Mouse (Mus musculus): Measurements from ENCODE around the gene Cd320. TPM values are rescaled to one million over a fixed set of nuclear protein-coding genes. Genes with fewer than 3 reads are reported as not detected.
A peak's percentile ranks its signal among the peaks of the same experiment; 100 is the strongest.
"Not testable (repeated sequence)": the region's sequence is repeated elsewhere in the genome, so short reads cannot be mapped to it uniquely, and the experiment has no call there.

Cd320 gene
- total and polyA plus RNA-seq, 3 experiments = 2.3 to 8.1 (median 6.0) TPM

GRCm38 (mm10) chr17:33844196-33844595, 1.3 kb downstream of the Cd320 start:
- H3K9me3 ChIP-seq (replicated peaks) = no peaks in the 10 kb centered on the region
- H3K36me3 ChIP-seq (replicated peaks) = peaks cover 47% of the 10 kb centered on the region
- ATAC-seq (ENCODE audit: extremely low read depth, insufficient number of reproducible peaks, low FRiP score, poor library complexity, severe bottlenecking) (no peak), DNase-seq (ENCODE audit: low spot score) (no peak)
- no peak overlapping the region for H3K4me3 ChIP-seq (ENCODE audit: low read depth, low read length)
- H3K4me1 ChIP-seq (ENCODE audit: insufficient read depth, low read depth, low read length) = peaks cover 25% of the 10 kb centered on the region
- TF ChIP-seq TAL1 (conservative IDR thresholded peaks at IDR 0.05; ENCODE audit: low read depth, low read length) = no peak
- no peak for TF ChIP-seq POLR2AphosphoS5 (IDR thresholded peaks at IDR 0.05; ENCODE audit: insufficient replicate concordance, low read depth, low read length)
- TF ChIP-seq GATA1 (IDR thresholded peaks at IDR 0.05; ENCODE audit: borderline replicate concordance, low read length) = no peak
- TF ChIP-seq GATA2 (IDR thresholded peaks at IDR 0.05; ENCODE audit: borderline replicate concordance, low read depth, low read length) = no peak
- TF ChIP-seq CTCF (IDR thresholded peaks at IDR 0.05; ENCODE audit: low read depth, low read length) = no peak
- no peaks in the 10 kb centered on the region for H3K27me3 ChIP-seq (ENCODE audit: insufficient read depth, low read length)

DNA sequence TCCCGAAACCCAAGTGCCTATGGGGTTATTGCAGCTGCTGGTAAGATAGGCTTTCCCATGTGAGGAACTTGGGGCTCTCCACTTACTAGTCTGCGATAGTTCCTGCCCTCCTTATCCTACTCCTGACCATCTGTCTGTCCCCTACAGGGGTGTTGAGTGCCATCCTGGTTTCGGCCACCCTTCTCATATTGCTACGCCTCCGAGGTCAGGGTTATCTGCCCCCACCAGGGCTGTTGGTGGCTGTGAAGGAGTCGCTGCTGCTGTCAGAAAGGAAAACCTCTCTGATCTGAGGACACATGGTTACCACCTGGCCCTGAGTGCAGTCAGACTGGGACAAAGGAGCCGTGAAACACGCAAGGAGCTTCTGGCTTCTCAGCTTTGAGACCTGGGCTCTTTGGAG, 5.2 kb downstream of the Cd320 start:
- peaks cover 37% of the 10 kb centered on the region for H3K36me3 ChIP-seq (replicated peaks)
- no peaks in the 10 kb centered on the region for H3K9me3 ChIP-seq (replicated peaks)
- peaks cover 15% of the 10 kb centered on the region for H3K4me1 ChIP-seq (ENCODE audit: insufficient read depth, low read depth, low read length)
- no peaks in the 10 kb centered on the region for H3K27me3 ChIP-seq (ENCODE audit: insufficient read depth, low read length)
- TF ChIP-seq GATA1 (IDR thresholded peaks at IDR 0.05; ENCODE audit: borderline replicate concordance, low read length) = no peak
- TF ChIP-seq GATA2 (IDR thresholded peaks at IDR 0.05; ENCODE audit: borderline replicate concordance, low read depth, low read length) = no peak
- no peak for TF ChIP-seq TAL1 (conservative IDR thresholded peaks at IDR 0.05; ENCODE audit: low read depth, low read length)
- TF ChIP-seq CTCF (IDR thresholded peaks at IDR 0.05; ENCODE audit: low read depth, low read length) = no peak
- no peak for TF ChIP-seq POLR2AphosphoS5 (IDR thresholded peaks at IDR 0.05; ENCODE audit: insufficient replicate concordance, low read depth, low read length)
- H3K4me3 ChIP-seq (ENCODE audit: low read depth, low read length) = no peak overlapping the region
- no peak for ATAC-seq (ENCODE audit: extremely low read depth, insufficient number of reproducible peaks, low FRiP score, poor library complexity, severe bottlenecking)
- no peak for DNase-seq (ENCODE audit: low spot score)

DNA sequence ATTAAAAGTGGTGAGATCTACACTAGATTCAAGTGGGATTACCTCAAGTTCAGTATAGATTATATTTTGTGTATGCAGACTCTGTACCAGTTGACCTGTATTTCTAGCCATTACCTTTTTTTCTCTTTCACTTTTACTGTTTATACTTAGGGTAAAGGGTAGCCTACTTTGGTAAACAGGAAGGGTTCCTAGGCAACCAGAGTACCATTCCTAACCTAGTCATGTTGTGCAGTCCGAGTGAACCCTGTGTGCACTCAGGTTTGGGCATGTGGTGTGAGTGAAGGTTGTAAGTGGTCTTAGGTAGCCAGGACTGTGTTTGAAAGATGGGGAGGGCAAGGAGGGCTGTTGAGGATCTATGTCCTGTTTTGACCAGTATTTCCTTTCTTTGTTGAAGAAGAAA, 8.4 kb downstream of the Cd320 start:
- H3K4me3 ChIP-seq (ENCODE audit: low read depth, low read length) = no peak overlapping the region
- TF ChIP-seq GATA1 (IDR thresholded peaks at IDR 0.05; ENCODE audit: borderline replicate concordance, low read length) (no peak), CTCF (IDR thresholded peaks at IDR 0.05; ENCODE audit: low read depth, low read length) (no peak)
- no peak for ATAC-seq (ENCODE audit: extremely low read depth, insufficient number of reproducible peaks, low FRiP score, poor library complexity, severe bottlenecking)

GRCm38 (mm10) chr17:33857816-33858215, 14.9 kb downstream of the Cd320 start:
- no peaks in the 10 kb centered on the region for H3K4me1 ChIP-seq (ENCODE audit: insufficient read depth, low read depth, low read length)
- DNase-seq (ENCODE audit: low spot score) = no peak
- TF ChIP-seq POLR2AphosphoS5 (IDR thresholded peaks at IDR 0.05; ENCODE audit: insufficient replicate concordance, low read depth, low read length) (no peak), TAL1 (conservative IDR thresholded peaks at IDR 0.05; ENCODE audit: low read depth, low read length) (no peak), GATA1 (IDR thresholded peaks at IDR 0.05; ENCODE audit: borderline replicate concordance, low read length) (no peak), CTCF (IDR thresholded peaks at IDR 0.05; ENCODE audit: low read depth, low read length) (no peak), GATA2 (IDR thresholded peaks at IDR 0.05; ENCODE audit: borderline replicate concordance, low read depth, low read length) (no peak)
- H3K27me3 ChIP-seq (ENCODE audit: insufficient read depth, low read length) = no peaks in the 10 kb centered on the region
- no peak for ATAC-seq (ENCODE audit: extremely low read depth, insufficient number of reproducible peaks, low FRiP score, poor library complexity, severe bottlenecking)
- no peak overlapping the region for H3K4me3 ChIP-seq (ENCODE audit: low read depth, low read length)
- no peaks in the 10 kb centered on the region for H3K36me3 ChIP-seq (replicated peaks)
- H3K9me3 ChIP-seq (replicated peaks) = peaks cover 2% of the 10 kb centered on the region; the same call in 1 of the 2 replicates

More for the DNA sequence above, 8.4 kb downstream of the Cd320 start:
- H3K27me3 ChIP-seq (ENCODE audit: insufficient read depth, low read length) = no peaks in the 10 kb centered on the region
- H3K36me3 ChIP-seq (replicated peaks) = peaks cover 32% of the 10 kb centered on the region
- H3K9me3 ChIP-seq (replicated peaks) = no peaks in the 10 kb centered on the region
- H3K4me1 ChIP-seq (ENCODE audit: insufficient read depth, low read depth, low read length) = no peaks in the 10 kb centered on the region
- no peak for DNase-seq (ENCODE audit: low spot score)

- Histone ChIP-seq H3K4me3 (ENCODE audit: low read depth, low read length) (peak overlapping the region; percentile 55; the same call in 1 of the 2 replicates), H3K4me1 (ENCODE audit: insufficient read depth, low read depth, low read length) (peaks cover 16% of the 10 kb centered on the region), H3K27me3 (ENCODE audit: insufficient read depth, low read length) (no peaks in the 10 kb centered on the region), H3K9me3 (replicated peaks) (no peaks in the 10 kb centered on the region), H3K36me3 (replicated peaks) (no peaks in the 10 kb centered on the region)
- DNase-seq (ENCODE audit: low spot score) (peak; percentile 51), ATAC-seq (ENCODE audit: extremely low read depth, insufficient number of reproducible peaks, low FRiP score, poor library complexity, severe bottlenecking) (no peak)
- TF ChIP-seq GATA2 (IDR thresholded peaks at IDR 0.05; ENCODE audit: borderline replicate concordance, low read depth, low read length) = no peak
- peak; percentile 62 for TF ChIP-seq CTCF (IDR thresholded peaks at IDR 0.05; ENCODE audit: low read depth, low read length)
Observed at GRCm38 (mm10) chr17:33865330-33866030, 22.6 kb downstream of the Cd320 start.

DNA sequence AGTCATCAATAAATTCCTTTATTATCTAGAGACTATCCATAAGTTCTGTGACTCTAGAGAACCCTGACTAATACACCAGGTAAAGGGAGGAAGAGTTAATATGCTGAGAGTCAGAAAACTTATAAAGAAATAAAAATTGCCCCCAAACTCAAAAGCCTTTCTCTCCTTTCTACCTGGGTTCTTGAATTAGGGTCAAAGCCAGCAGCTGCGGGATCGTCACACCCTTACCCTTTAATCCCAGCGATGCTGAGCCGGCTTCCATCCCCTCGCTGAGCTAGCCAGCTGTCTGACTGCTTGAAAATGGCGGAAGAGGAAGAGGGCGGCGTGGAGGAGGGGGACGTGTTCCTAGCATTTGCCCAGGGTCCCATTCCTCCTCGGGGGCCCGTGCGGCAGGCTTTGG, 30.6 kb downstream of the Cd320 start, which contains the start of gene Gm7029:
Gm7029 (plus strand) TSS at position 301 of the 400 bp plus-strand sequence.
- H3K4me3 ChIP-seq (ENCODE audit: low read depth, low read length); H3K9me3 ChIP-seq (replicated peaks); DNase-seq (ENCODE audit: low spot score); H3K27me3 ChIP-seq (ENCODE audit: insufficient read depth, low read length); H3K4me1 ChIP-seq (ENCODE audit: insufficient read depth, low read depth, low read length); ATAC-seq (ENCODE audit: extremely low read depth, insufficient number of reproducible peaks, low FRiP score, poor library complexity, severe bottlenecking): not testable (repeated sequence)
- peaks cover 32% of the 10 kb centered on the region for H3K36me3 ChIP-seq (replicated peaks)

GRCm38 (mm10) chr17:33874411-33874810, 31.5 kb downstream of the Cd320 start:
- H3K36me3 ChIP-seq (replicated peaks) = peaks cover 41% of the 10 kb centered on the region
- H3K4me3 ChIP-seq (ENCODE audit: low read depth, low read length) = no peak overlapping the region
- no peak for DNase-seq (ENCODE audit: low spot score)
- ATAC-seq (ENCODE audit: extremely low read depth, insufficient number of reproducible peaks, low FRiP score, poor library complexity, severe bottlenecking) = no peak
- H3K4me1 ChIP-seq (ENCODE audit: insufficient read depth, low read depth, low read length) = no peaks in the 10 kb centered on the region
- no peaks in the 10 kb centered on the region for H3K9me3 ChIP-seq (replicated peaks)
- TF ChIP-seq POLR2AphosphoS5 (IDR thresholded peaks at IDR 0.05; ENCODE audit: insufficient replicate concordance, low read depth, low read length) (no peak), GATA1 (IDR thresholded peaks at IDR 0.05; ENCODE audit: borderline replicate concordance, low read length) (no peak)
- no peaks in the 10 kb centered on the region for H3K27me3 ChIP-seq (ENCODE audit: insufficient read depth, low read length)

GRCm38 (mm10) chr17:33875797-33876196, 32.9 kb downstream of the Cd320 start:
- H3K4me3 ChIP-seq (ENCODE audit: low read depth, low read length); ATAC-seq (ENCODE audit: extremely low read depth, insufficient number of reproducible peaks, low FRiP score, poor library complexity, severe bottlenecking); H3K27me3 ChIP-seq (ENCODE audit: insufficient read depth, low read length); DNase-seq (ENCODE audit: low spot score); H3K4me1 ChIP-seq (ENCODE audit: insufficient read depth, low read depth, low read length); H3K9me3 ChIP-seq (replicated peaks): not testable (repeated sequence)
- peaks cover 51% of the 10 kb centered on the region for H3K36me3 ChIP-seq (replicated peaks)

DNA sequence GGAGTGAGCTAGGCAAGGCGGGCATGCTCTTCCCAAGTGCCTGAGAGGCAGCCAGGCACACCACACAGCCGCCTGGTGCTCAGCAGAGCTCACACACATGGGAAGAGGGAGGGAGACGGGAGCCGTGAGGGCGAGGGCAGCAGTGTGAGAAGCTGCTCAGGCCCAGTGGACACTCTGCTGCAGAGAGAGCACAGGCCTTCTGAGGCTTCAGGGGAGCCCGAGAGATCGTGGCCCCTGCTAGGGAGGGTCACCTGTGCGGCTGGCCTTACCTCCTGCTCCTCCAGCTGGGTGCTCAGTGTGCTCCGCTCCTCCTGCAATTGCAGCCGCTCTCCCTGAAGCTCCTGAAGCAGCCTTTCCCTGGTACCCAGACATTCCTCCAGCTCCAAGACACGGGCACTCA, 41.4 kb downstream of the Cd320 start:
- ATAC-seq (ENCODE audit: extremely low read depth, insufficient number of reproducible peaks, low FRiP score, poor library complexity, severe bottlenecking); H3K27me3 ChIP-seq (ENCODE audit: insufficient read depth, low read length); H3K4me3 ChIP-seq (ENCODE audit: low read depth, low read length); DNase-seq (ENCODE audit: low spot score); H3K9me3 ChIP-seq (replicated peaks): not testable (repeated sequence)
- Histone ChIP-seq H3K4me1 (ENCODE audit: insufficient read depth, low read depth, low read length) (peaks cover 35% of the 10 kb centered on the region), H3K36me3 (replicated peaks) (peaks cover 67% of the 10 kb centered on the region)

DNA sequence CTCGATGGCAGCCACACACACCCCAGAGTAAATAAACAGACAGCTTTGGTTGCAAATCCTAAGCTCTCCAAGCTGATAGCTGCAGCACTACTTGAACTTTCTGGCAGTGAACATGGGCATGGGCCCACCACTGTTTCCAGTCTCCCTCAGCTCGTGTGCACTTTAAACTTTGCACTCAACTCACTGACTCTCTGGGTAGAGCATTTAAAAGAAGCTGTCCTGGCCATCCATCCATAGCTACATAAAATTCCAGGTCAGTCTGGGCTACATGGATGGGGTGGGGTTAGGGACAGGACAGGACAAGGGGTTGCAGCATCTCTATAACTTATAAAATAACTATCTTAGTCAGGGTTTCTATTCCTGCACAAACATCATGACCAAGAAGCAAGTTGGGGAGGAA, 44.9 kb downstream of the Cd320 start:
- not testable (repeated sequence) for ATAC-seq (ENCODE audit: extremely low read depth, insufficient number of reproducible peaks, low FRiP score, poor library complexity, severe bottlenecking); DNase-seq (ENCODE audit: low spot score); H3K4me3 ChIP-seq (ENCODE audit: low read depth, low read length); H3K27me3 ChIP-seq (ENCODE audit: insufficient read depth, low read length); H3K9me3 ChIP-seq (replicated peaks)
- Histone ChIP-seq H3K36me3 (replicated peaks) (peaks cover 37% of the 10 kb centered on the region), H3K4me1 (ENCODE audit: insufficient read depth, low read depth, low read length) (peaks cover 32% of the 10 kb centered on the region)

Data from G1E (cell line).